Mouse (Mus musculus): ENCODE data around the gene Agpat1. TPM values are rescaled to one million over a fixed set of nuclear protein-coding genes. Genes with fewer than 3 reads are reported as not detected.

Agpat1 gene
- polyA plus RNA-seq, 1 experiment from 2014 or later, result 64.8 TPM

- Histone ChIP-seq H3K9ac (ENCODE audit: low read depth, low read length) (peak overlapping the region; percentile 81), H3K4me3 (ENCODE audit: low read depth, low read length) (peak overlapping the region; percentile 91), H3K4me1 (replicated peaks; ENCODE audit: control insufficient read depth, insufficient read depth, low read length) (peaks cover 45% of the 10 kb centered on the region), H3K27ac (ENCODE audit: low read depth, low read length) (peak overlapping the region; percentile 72), H3K9me3 (ENCODE audit: control insufficient read depth, low read length) (no peaks in the 10 kb centered on the region), H3K4me2 (peak overlapping the region; percentile 100), H3K36me3 (ENCODE audit: control insufficient read depth, insufficient read depth, low read length) (no peaks in the 10 kb centered on the region), H3K27me3 (replicated peaks; ENCODE audit: control insufficient read depth, insufficient read depth, low read length) (no peaks in the 10 kb centered on the region)
- peak; percentile 7; the same call in 1 of the 2 replicates for ATAC-seq (replicated peaks; ENCODE audit: low FRiP score)
- no peak for DNase-seq (ENCODE audit: low spot score)
- WGBS, result 3% methylated on average over 19 of the region's 19 CpGs
Measured at GRCm38 (mm10) chr17:34587814-34588213, 16.2 kb upstream of the Agpat1 start.

- Histone ChIP-seq H3K4me1 (replicated peaks; ENCODE audit: control insufficient read depth, insufficient read depth, low read length) (peaks cover 50% of the 10 kb centered on the region), H3K9me3 (ENCODE audit: control insufficient read depth, low read length) (no peaks in the 10 kb centered on the region), H3K9ac (ENCODE audit: low read depth, low read length) (no peak overlapping the region), H3K4me3 (ENCODE audit: low read depth, low read length) (peak overlapping the region; percentile 91), H3K27me3 (replicated peaks; ENCODE audit: control insufficient read depth, insufficient read depth, low read length) (no peaks in the 10 kb centered on the region), H3K4me2 (peak overlapping the region; percentile 100), H3K36me3 (ENCODE audit: control insufficient read depth, insufficient read depth, low read length) (no peaks in the 10 kb centered on the region), H3K27ac (ENCODE audit: low read depth, low read length) (peak overlapping the region; percentile 72; the same call in 1 of the 2 replicates)
- ATAC-seq (replicated peaks; ENCODE audit: low FRiP score), result no peak
- WGBS, result 46% methylated on average over 3 of the region's 3 CpGs
- DNase-seq (ENCODE audit: low spot score), result no peak
Measured at GRCm38 (mm10) chr17:34588767-34589166, 15.3 kb upstream of the Agpat1 start.

- peaks cover 54% of the 10 kb centered on the region for H3K4me1 ChIP-seq (replicated peaks; ENCODE audit: control insufficient read depth, insufficient read depth, low read length)
- no peaks in the 10 kb centered on the region for H3K9me3 ChIP-seq (ENCODE audit: control insufficient read depth, low read length)
- no peak overlapping the region for H3K9ac ChIP-seq (ENCODE audit: low read depth, low read length)
- DNase-seq (ENCODE audit: low spot score) (no peak), ATAC-seq (replicated peaks; ENCODE audit: low FRiP score) (no peak)
- no peaks in the 10 kb centered on the region for H3K27me3 ChIP-seq (replicated peaks; ENCODE audit: control insufficient read depth, insufficient read depth, low read length)
- peak overlapping the region; percentile 91 for H3K4me3 ChIP-seq (ENCODE audit: low read depth, low read length)
- H3K27ac ChIP-seq (ENCODE audit: low read depth, low read length), result peak overlapping the region; percentile 13; the same call in 1 of the 2 replicates
- 27% methylated on average over 7 of the region's 7 CpGs for WGBS
- no peaks in the 10 kb centered on the region for H3K36me3 ChIP-seq (ENCODE audit: control insufficient read depth, insufficient read depth, low read length)
- peak overlapping the region; percentile 100 for H3K4me2 ChIP-seq
Measured at GRCm38 (mm10) chr17:34589206-34589605, 14.9 kb upstream of the Agpat1 start.

GRCm38 (mm10) chr17:34589681-34590101, 14.4 kb upstream of the Agpat1 start, which contains the start of gene Gpsm3:
TSS of gene Gpsm3 (plus strand) at chr17:34589806.
- no peaks in the 10 kb centered on the region for H3K9me3 ChIP-seq (ENCODE audit: control insufficient read depth, low read length)
- no peaks in the 10 kb centered on the region for H3K27me3 ChIP-seq (replicated peaks; ENCODE audit: control insufficient read depth, insufficient read depth, low read length)
- peak within 1 kb of the TSS; percentile 96 for H3K9ac ChIP-seq (ENCODE audit: low read depth, low read length)
- peak within 1 kb of the TSS; percentile 100 for H3K4me2 ChIP-seq
- no peak for DNase-seq (ENCODE audit: low spot score)
- no peak for ATAC-seq (replicated peaks; ENCODE audit: low FRiP score)
- peak within 1 kb of the TSS; percentile 91 for H3K4me3 ChIP-seq (ENCODE audit: low read depth, low read length)
- peak within 1 kb of the TSS; percentile 95 for H3K27ac ChIP-seq (ENCODE audit: low read depth, low read length)
- WGBS, result 3% methylated on average over 7 of the region's 7 CpGs
- H3K36me3 ChIP-seq (ENCODE audit: control insufficient read depth, insufficient read depth, low read length), result no peaks in the 10 kb centered on the region; the same call in 1 of the 2 replicates
- H3K4me1 ChIP-seq (replicated peaks; ENCODE audit: control insufficient read depth, insufficient read depth, low read length), result peaks cover 54% of the 10 kb centered on the region

GRCm38 (mm10) chr17:34590154-34590987, 13.7 kb upstream of the Agpat1 start:
- Histone ChIP-seq H3K4me3 (ENCODE audit: low read depth, low read length) (peak overlapping the region; percentile 91), H3K36me3 (ENCODE audit: control insufficient read depth, insufficient read depth, low read length) (peaks cover 4% of the 10 kb centered on the region; the same call in 1 of the 2 replicates), H3K27me3 (replicated peaks; ENCODE audit: control insufficient read depth, insufficient read depth, low read length) (no peaks in the 10 kb centered on the region), H3K27ac (ENCODE audit: low read depth, low read length) (peak overlapping the region; percentile 95), H3K9me3 (ENCODE audit: control insufficient read depth, low read length) (no peaks in the 10 kb centered on the region), H3K4me2 (peak overlapping the region; percentile 100), H3K4me1 (replicated peaks; ENCODE audit: control insufficient read depth, insufficient read depth, low read length) (peaks cover 58% of the 10 kb centered on the region), H3K9ac (ENCODE audit: low read depth, low read length) (peak overlapping the region; percentile 96)
- 48% methylated on average over 15 of the region's 15 CpGs for WGBS
- ATAC-seq (replicated peaks; ENCODE audit: low FRiP score), result no peak
- DNase-seq (ENCODE audit: low spot score), result no peak

GRCm38 (mm10) chr17:34591029-34591993, 12.8 kb upstream of the Agpat1 start, which contains the start of gene Pbx2:
TSS of gene Pbx2 (plus strand) at chr17:34591266.
- Histone ChIP-seq H3K4me1 (replicated peaks; ENCODE audit: control insufficient read depth, insufficient read depth, low read length) (peaks cover 62% of the 10 kb centered on the region), H3K27me3 (replicated peaks; ENCODE audit: control insufficient read depth, insufficient read depth, low read length) (no peaks in the 10 kb centered on the region), H3K27ac (ENCODE audit: low read depth, low read length) (peak within 1 kb of the TSS; percentile 95), H3K9me3 (ENCODE audit: control insufficient read depth, low read length) (no peaks in the 10 kb centered on the region), H3K36me3 (ENCODE audit: control insufficient read depth, insufficient read depth, low read length) (peaks cover 4% of the 10 kb centered on the region; the same call in 1 of the 2 replicates), H3K4me3 (ENCODE audit: low read depth, low read length) (peak within 1 kb of the TSS; percentile 91), H3K9ac (ENCODE audit: low read depth, low read length) (peak within 1 kb of the TSS; percentile 96), H3K4me2 (peak within 1 kb of the TSS; percentile 100)
- peak; percentile 7; the same call in 1 of the 2 replicates for ATAC-seq (replicated peaks; ENCODE audit: low FRiP score)
- WGBS, result 5% methylated on average over 21 of the region's 21 CpGs
- DNase-seq (ENCODE audit: low spot score), result peak; percentile 62

GRCm38 (mm10) chr17:34591994-34592375, 12.1 kb upstream of the Agpat1 start:
- peak; percentile 94 for DNase-seq (ENCODE audit: low spot score)
- H3K4me3 ChIP-seq (ENCODE audit: low read depth, low read length), result peak overlapping the region; percentile 91
- peaks cover 4% of the 10 kb centered on the region; the same call in 1 of the 2 replicates for H3K36me3 ChIP-seq (ENCODE audit: control insufficient read depth, insufficient read depth, low read length)
- peaks cover 62% of the 10 kb centered on the region for H3K4me1 ChIP-seq (replicated peaks; ENCODE audit: control insufficient read depth, insufficient read depth, low read length)
- WGBS, result 0% methylated on average over 21 of the region's 35 CpGs
- no peaks in the 10 kb centered on the region for H3K27me3 ChIP-seq (replicated peaks; ENCODE audit: control insufficient read depth, insufficient read depth, low read length)
- H3K4me2 ChIP-seq, result peak overlapping the region; percentile 100
- H3K9ac ChIP-seq (ENCODE audit: low read depth, low read length), result peak overlapping the region; percentile 96
- ATAC-seq (replicated peaks; ENCODE audit: low FRiP score), result peak; percentile 67
- peak overlapping the region; percentile 95 for H3K27ac ChIP-seq (ENCODE audit: low read depth, low read length)
- no peaks in the 10 kb centered on the region for H3K9me3 ChIP-seq (ENCODE audit: control insufficient read depth, low read length)
